Mouse (Mus musculus) left cerebral cortex, adult 9 months (tissue): ENCODE measurements at regions not wholly inside any gene's neighbourhood (a gene's known extent, or its start where the extent isn't known, plus 50 kb on each side); places are given as distances from the start of the nearest gene placed in this dataset.

ENCODE experiments used
- DNase-seq, 2 experiments: peaks; one replicate each; pipeline ENCODE4 v3.0.0; 2022; ENCODE audit warnings: low spot score in 2 of 2

DNA sequence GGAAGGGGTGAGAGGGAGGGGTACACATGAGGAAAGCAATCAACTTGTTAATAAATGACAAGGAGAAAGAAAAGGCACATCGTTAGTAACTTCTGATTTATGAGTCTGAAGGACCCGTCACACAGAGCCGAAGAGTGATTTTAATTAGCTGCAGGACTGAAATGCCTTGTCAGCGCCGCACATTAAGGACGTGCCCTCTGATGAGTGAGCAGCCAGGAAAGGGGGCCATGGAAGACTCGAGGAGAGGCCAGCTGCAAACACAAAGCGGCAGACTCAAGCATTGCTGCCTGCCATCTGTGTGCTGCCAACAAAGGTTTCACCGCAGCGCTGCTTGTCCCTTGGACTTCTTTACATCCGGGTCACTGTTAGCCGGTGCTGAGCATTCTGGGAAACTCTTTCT, 184.8 kb upstream of the Fn1 start:
- DNase-seq, result no peak

DNA sequence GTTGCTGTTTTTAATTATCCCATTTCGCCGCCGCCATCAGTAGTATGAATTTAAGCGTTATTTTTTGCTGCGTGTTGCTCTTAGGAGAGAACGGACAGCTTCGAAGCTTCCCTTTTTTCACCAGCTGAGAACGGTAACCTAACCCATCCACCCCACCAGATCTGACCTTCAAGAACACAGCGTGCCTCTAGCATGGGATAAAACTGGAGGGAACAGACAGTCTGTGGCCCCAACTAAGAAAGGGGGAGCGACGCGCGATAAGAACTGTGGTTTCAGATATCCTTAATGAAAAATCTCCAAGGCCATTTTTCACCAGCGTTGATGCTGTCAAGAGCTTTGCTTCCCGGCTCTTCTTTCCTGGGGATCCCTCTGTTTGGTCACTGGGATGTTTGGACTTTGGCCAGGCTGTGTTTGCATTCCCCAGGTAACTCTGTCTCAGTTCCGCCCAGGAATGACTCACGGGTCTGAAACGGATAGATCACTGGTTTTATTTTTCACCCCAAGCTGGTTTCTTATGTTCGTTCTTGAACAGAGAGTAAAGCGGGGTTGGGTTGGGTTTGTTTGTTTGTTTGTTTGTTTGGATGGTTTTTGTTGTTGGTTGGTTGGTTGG, 184.1 kb upstream of the Fn1 start:
- no peak for DNase-seq

DNA sequence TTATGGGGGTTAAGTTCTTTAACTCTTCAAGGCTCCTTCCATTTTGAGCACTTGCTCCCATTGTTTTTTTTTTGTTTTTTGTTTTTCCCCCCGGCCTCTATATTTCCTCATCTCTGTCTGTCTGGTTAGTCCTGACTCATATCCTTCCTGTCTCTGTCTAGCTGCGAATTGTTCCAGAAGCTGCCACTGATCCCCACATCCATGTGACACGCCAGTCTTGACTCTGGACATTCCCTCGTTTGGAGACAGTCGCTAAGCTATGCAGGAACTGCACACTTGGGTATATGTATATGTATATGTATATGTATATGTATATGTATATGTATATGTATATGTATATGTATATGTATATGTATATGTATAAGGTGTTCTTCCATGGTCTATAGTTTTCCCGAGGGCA, 177.4 kb upstream of the Fn1 start:
- no peak for DNase-seq

DNA sequence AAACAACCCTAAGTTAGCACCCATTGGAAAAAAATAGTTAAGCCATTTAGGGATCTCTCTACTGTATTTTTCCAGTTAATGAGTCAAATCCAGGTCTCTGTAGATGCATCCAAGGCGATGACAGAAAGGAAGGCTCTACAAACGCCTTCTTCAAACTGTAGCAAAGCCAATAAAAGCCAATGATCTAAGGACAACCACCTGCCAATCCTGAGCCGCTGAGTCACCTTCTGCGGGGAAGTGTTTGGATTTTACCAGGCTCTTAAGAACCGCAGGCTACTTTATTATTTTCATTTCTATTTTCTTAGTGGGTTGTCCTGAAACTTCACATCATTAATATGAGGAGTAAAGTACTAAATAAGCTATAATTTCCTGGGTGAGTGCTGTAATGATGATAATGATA, 171.4 kb upstream of the Fn1 start:
- DNase-seq, result no peak

DNA sequence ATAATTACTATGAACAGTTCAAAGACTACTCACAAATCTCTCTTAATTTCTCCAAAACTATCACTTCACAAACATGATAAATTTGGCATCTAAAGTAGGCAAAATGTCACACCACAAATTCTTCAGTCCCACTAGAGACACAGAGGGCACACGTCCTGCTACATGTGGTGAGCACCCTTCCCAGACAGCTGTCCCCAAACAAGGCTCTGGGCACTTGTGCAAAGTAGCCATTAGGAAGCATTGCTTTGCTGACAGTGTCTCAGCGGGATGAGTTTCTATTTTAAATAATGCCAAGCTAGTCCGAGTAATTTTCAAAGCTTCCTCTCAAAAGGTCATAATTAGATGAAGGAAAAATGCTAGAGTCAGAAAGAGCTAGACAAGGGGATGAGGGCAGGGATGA, 169.1 kb upstream of the Fn1 start:
- no peak for DNase-seq

GRCm38 (mm10) chr1:71821099-71821498, 168.1 kb upstream of the Fn1 start:
- no peak for DNase-seq

GRCm38 (mm10) chr1:71816306-71816705, 163.3 kb upstream of the Fn1 start:
- DNase-seq, result no peak

- DNase-seq, result no peak
These were observed 161.1 kb upstream of the Fn1 start for GRCm38 (mm10) chr1:71814141-71814540.

- no peak for DNase-seq
These were observed 159.2 kb upstream of the Fn1 start for GRCm38 (mm10) chr1:71812171-71812695.

DNA sequence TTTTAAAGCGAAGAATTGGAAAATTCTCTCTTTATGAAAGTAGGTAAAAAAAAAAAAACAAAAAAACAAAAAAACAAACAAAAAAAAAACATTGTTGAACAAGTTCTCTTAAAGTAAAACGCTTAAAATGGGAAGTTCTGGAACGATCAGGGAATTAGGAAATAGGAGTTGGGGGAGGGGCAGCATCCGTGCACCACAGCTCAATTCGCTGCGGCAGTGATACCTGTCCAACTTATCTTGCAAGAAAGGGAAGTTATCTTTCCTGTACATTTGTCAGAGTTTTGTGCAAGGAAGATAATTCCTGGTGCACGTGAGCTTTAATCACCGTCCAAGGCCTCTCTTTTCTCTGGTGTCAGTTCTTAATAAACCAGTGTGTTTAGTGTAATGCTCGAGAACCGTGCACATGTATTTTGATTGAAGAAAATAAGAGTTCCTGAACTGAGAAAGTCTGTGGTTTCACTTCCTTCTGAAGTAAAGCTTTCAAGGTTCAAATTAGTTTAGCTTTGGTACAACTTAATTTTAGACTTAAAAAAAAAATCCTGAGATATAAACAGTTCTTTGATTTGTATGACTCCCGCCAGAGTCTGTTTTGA, 158.3 kb upstream of the Fn1 start:
- no peak for DNase-seq

DNA sequence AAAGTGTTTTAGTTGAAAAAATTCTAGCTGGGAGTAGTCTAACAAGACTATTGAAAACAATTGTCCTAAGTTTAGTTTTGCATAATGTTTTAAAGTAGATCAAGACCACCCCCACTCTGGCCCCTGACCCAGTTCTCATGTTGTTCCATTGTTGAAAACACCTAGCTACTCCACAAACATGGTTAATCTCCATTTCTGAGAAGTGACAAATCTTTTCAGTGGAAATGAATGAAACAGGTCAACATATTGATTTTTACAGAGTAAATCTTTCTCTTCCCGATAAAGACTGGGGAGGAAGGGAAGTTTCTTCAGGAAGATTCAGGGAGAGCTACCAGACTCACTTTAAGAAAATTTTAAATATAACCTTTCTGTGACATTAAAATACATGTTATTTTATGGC, 155.0 kb upstream of the Fn1 start:
- DNase-seq, result no peak

GRCm38 (mm10) chr1:71807586-71807985, 154.6 kb upstream of the Fn1 start:
- DNase-seq, result no peak

- DNase-seq, result no peak
These were observed 148.5 kb upstream of the Fn1 start for GRCm38 (mm10) chr1:71801283-71802066.

GRCm38 (mm10) chr1:71800581-71800980, 147.6 kb upstream of the Fn1 start:
- no peak for DNase-seq

GRCm38 (mm10) chr1:71798636-71799035, 145.6 kb upstream of the Fn1 start:
- DNase-seq, result no peak

GRCm38 (mm10) chr1:71788408-71788807, 135.4 kb upstream of the Fn1 start:
- no peak for DNase-seq

GRCm38 (mm10) chr1:71784880-71785279, 131.9 kb upstream of the Fn1 start:
- DNase-seq, result no peak

DNA sequence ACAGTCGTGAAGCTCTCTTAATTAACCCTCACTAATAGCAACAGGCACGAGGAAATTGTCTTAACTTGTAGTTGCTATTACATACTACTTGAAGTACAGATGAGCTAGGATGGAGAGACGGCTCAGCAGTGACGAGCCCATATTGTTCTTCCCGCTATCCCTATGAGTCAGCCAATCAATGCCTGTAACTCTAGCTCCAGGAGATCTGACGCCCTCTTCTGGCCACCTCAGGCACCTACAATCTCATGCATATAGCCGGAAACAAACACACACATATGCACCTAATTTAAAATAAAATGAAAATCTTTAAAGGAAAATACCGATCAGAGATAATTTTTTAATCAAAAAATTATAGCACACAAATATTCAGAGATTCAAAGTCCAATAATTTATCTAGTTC, 125.3 kb upstream of the Fn1 start:
- no peak for DNase-seq

GRCm38 (mm10) chr1:71775865-71776501, 123.0 kb upstream of the Fn1 start:
- peak in 1 of 2 experiments; percentile 11 for DNase-seq

- no peak for DNase-seq
These were observed 119.5 kb upstream of the Fn1 start for GRCm38 (mm10) chr1:71772526-71772925.

DNA sequence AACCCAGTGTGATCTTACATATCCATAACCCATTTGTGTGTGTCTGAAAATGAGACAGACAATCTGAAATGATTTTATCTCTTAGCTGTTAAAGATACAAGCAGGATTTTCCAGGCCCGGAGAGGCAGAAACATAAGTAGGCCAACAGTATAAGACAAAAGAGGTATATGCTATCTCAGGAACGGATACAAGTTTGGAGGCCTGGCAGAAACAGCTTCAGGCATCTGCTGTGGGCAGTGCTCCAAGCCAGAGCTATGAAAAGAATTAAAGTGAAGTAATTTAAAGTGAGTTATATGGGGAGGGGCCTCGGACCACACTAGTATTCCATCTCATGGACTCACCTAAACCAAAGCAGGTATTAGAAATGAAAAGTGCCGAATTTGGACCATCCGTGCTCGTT, 118.8 kb upstream of the Fn1 start:
- peak in 1 of 2 experiments; percentile 26 for DNase-seq

- no peak for DNase-seq
These were observed 116.6 kb upstream of the Fn1 start for GRCm38 (mm10) chr1:71769595-71769994.
